In the genomic region with DNA sequence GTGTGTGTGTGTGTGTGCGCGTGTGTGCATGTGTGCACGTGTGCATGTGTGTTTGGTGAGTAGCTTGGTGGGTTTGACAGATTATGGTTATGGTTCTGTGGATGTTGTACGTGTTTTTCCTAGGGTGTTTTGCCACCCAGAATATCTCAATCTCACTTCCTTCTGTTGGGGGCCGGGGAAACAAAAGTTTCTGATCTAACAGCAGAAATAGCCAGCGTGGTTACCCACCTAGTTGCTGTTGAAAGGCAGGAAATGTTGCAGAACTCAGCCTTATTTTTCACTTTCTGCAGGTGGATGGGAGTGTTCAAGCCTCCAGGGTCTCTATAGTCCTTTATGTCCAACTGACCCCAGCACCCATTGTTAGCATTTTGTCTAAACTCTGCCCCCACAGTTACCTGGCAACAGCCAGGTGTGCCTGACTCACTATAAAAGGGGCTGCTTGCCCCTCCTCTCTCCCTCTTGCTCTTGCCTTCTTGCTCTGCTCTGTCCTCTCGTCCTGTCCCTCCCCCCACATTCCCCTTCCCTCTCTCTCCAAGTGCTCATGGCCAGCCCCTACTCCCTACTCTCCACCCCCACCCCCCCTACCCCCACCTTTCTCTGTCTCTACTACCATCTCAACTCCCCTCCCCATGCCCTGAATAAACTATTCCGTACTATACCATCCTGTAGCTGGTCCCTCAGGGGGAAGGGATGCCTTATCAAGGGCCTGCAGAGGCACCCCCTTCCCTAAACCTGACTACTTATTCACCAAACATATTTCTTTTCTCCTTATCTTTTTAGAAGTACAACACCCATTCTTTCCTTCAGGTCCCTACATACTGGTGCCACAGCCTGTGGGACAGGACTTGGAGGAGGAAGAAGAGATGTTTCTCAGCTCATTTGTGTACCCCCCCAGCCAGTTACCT, we compare ENCODE assay signal across 10 mouse cellular contexts. TPM values are rescaled to one million over a fixed set of nuclear protein-coding genes. Genes with fewer than 3 reads are reported as not detected.
DNase-seq lines count a peak whose midpoint lies in the region; ATAC-seq lines count a peak whose summit lies in the region.
"Had no signal": no experiment of that assay in that cellular context is flagged by ENCODE, and none has a peak within 500 bp of the region (broad histone marks: within the 10 kb centered on the region; RNA-seq: fewer than 3 reads in every experiment).

No protein-coding gene starts in this region.

- H3K27ac ChIP-seq in kidney, embryonic 16.5 days (ENCODE audit: low read length) = peak overlapping the region; percentile 51; the same call in 1 of the 2 replicates
- H3K27ac ChIP-seq in lung, embryonic 15.5 days = peak overlapping the region; percentile 84
- H3K27ac ChIP-seq in stomach, embryonic 16.5 days (ENCODE audit: low read length) = peak overlapping the region; percentile 62

- no peak overlapping the region for H3K4me3 ChIP-seq in kidney, embryonic 16.5 days (ENCODE audit: low read length)
- H3K4me3 ChIP-seq in lung, embryonic 15.5 days = no peak overlapping the region
- H3K4me3 ChIP-seq in stomach, embryonic 16.5 days (replicated peaks; ENCODE audit: low read length) = no peak overlapping the region
- H3K4me3 ChIP-seq: embryonic facial prominence, embryonic 15.5 days; myocyte had no signal

- H3K27me3 ChIP-seq in kidney, embryonic 16.5 days (ENCODE audit: insufficient read depth, low read length) = no peaks in the 10 kb centered on the region
- H3K27me3 ChIP-seq in lung, embryonic 15.5 days = no peaks in the 10 kb centered on the region
- no peaks in the 10 kb centered on the region for H3K27me3 ChIP-seq in stomach, embryonic 16.5 days (ENCODE audit: control insufficient read depth, insufficient read depth, low read length)
- H3K27me3 ChIP-seq: embryonic facial prominence, embryonic 15.5 days had no signal

- 67% methylated on average over 8 of the region's 8 CpGs for WGBS in kidney, embryonic 16.5 days
- 58% methylated on average over 8 of the region's 8 CpGs for WGBS in lung, embryonic 15.5 days
- 64% methylated on average over 8 of the region's 8 CpGs for WGBS in stomach, embryonic 16.5 days

- H3K9me3 ChIP-seq in kidney, embryonic 16.5 days (ENCODE audit: low read length) = no peaks in the 10 kb centered on the region
- H3K9me3 ChIP-seq in lung, embryonic 15.5 days = no peaks in the 10 kb centered on the region
- H3K9me3 ChIP-seq in stomach, embryonic 16.5 days (replicated peaks; ENCODE audit: control insufficient read depth, low read length) = no peaks in the 10 kb centered on the region
- H3K9me3 ChIP-seq: embryonic facial prominence, embryonic 15.5 days had no signal

- no peak for ATAC-seq in kidney, embryonic 16.5 days (ENCODE audit: low FRiP score, low TSS enrichment)
- peak; percentile 9 for ATAC-seq in activated CD4-positive, CD25-positive, alpha-beta regulatory T cell, adult 4 months
- ATAC-seq in lung, embryonic 15.5 days (ENCODE audit: borderline replicate concordance, extremely low read depth, low FRiP score, low TSS enrichment) = no peak
- no peak for ATAC-seq in stomach, embryonic 16.5 days (ENCODE audit: insufficient read depth, low FRiP score)

- no peak overlapping the region for H3K4me2 ChIP-seq in kidney, embryonic 16.5 days (replicated peaks; ENCODE audit: low read depth, low read length)
- H3K4me2 ChIP-seq in lung, embryonic 15.5 days = peak overlapping the region; percentile 12; the same call in 1 of the 2 replicates
- peak overlapping the region; percentile 2; the same call in 1 of the 2 replicates for H3K4me2 ChIP-seq in stomach, embryonic 16.5 days (ENCODE audit: low read depth, low read length)
- H3K4me2 ChIP-seq: embryonic facial prominence, embryonic 15.5 days had no signal

- peaks cover 14% of the 10 kb centered on the region for H3K4me1 ChIP-seq in kidney, embryonic 16.5 days (ENCODE audit: insufficient read depth, low read length)
- H3K4me1 ChIP-seq in lung, embryonic 15.5 days = peaks cover 40% of the 10 kb centered on the region
- peaks cover 13% of the 10 kb centered on the region for H3K4me1 ChIP-seq in stomach, embryonic 16.5 days (ENCODE audit: control insufficient read depth, insufficient read depth, low read length)

- no peak overlapping the region for H3K9ac ChIP-seq in kidney, embryonic 16.5 days (replicated peaks; ENCODE audit: low read length)
- H3K9ac ChIP-seq in lung, embryonic 15.5 days = no peak overlapping the region
- no peak overlapping the region for H3K9ac ChIP-seq in stomach, embryonic 16.5 days (ENCODE audit: low read length)
- H3K9ac ChIP-seq: embryonic facial prominence, embryonic 15.5 days had no signal

- DNase-seq in kidney, adult 11 months = no peak
- DNase-seq in embryo, embryonic 9.5 days (ENCODE audit: extremely low spot score) = no peak
- DNase-seq in left cerebral cortex, adult 9 months (ENCODE audit: low spot score in 2 of 2) = no peak
- no peak for DNase-seq in layer of hippocampus, adult 9-10 months (ENCODE audit: low spot score)

- no peaks in the 10 kb centered on the region for H3K36me3 ChIP-seq in kidney, embryonic 16.5 days (ENCODE audit: insufficient read depth, low read length)
- H3K36me3 ChIP-seq in lung, embryonic 15.5 days = no peaks in the 10 kb centered on the region
- no peaks in the 10 kb centered on the region for H3K36me3 ChIP-seq in stomach, embryonic 16.5 days (ENCODE audit: control insufficient read depth, insufficient read depth, low read length)
- H3K36me3 ChIP-seq: embryonic facial prominence, embryonic 15.5 days had no signal

RNA-seq across cellular contexts. Expression of a gene that starts 40.5 kb away (rescaled TPM):
- 0.13 TPM in 1 of 2 replicates, not detected in the other for polyA plus RNA-seq in kidney, embryonic 16.5 days (2015; fragmentation: Nextera tagmentation; extraction: Ambion mirVana)
- 100 to 1,000 TPM; 233 to 245 TPM for polyA plus RNA-seq in activated CD4-positive, CD25-positive, alpha-beta regulatory T cell, adult 4 months (2017; shearing (Covaris generic))
- 0.15 and 0.39 TPM in 2 replicates for polyA plus RNA-seq in lung, embryonic 15.5 days (2015; fragmentation: Nextera tagmentation; extraction: Ambion mirVana)
- 0.20 and 0.48 TPM in 2 replicates for polyA plus RNA-seq in stomach, embryonic 16.5 days (2015; fragmentation: Nextera tagmentation; extraction: Ambion mirVana)

RNA-seq across cellular contexts. Expression of a gene that starts 54.3 kb away (rescaled TPM):
- 0.90 and 0.91 TPM in 2 replicates for polyA plus RNA-seq in kidney, embryonic 16.5 days (2015; fragmentation: Nextera tagmentation; extraction: Ambion mirVana)
- 10 to 100 TPM; 22.9 to 25.2 TPM for polyA plus RNA-seq in activated CD4-positive, CD25-positive, alpha-beta regulatory T cell, adult 4 months (2017; shearing (Covaris generic))
- polyA plus RNA-seq in lung, embryonic 15.5 days (2015; fragmentation: Nextera tagmentation; extraction: Ambion mirVana) = 1.2 and 1.5 TPM in 2 replicates
- polyA plus RNA-seq in stomach, embryonic 16.5 days (2015; fragmentation: Nextera tagmentation; extraction: Ambion mirVana) = 0.72 and 0.81 TPM in 2 replicates

Comparison
In these comparisons a context has a peak if more than half of its experiments do, and no peak if none do; other contexts are left out.
1. RNA of a gene that starts 40.5 kb away (polyA plus RNA-seq): 233 to 245 TPM in activated CD4-positive, CD25-positive, alpha-beta regulatory T cell, adult 4 months; 0.20 to 0.48 TPM in stomach, embryonic 16.5 days, 0.15 to 0.39 TPM in lung, embryonic 15.5 days and 0.13 TPM in kidney, embryonic 16.5 days; every median in the first group is over 100 times any median in the second.
2. Peak in every context shown above with its lines, with median percentiles within 50 percentile points of each other: H3K27ac ChIP-seq.